In the genomic region with DNA sequence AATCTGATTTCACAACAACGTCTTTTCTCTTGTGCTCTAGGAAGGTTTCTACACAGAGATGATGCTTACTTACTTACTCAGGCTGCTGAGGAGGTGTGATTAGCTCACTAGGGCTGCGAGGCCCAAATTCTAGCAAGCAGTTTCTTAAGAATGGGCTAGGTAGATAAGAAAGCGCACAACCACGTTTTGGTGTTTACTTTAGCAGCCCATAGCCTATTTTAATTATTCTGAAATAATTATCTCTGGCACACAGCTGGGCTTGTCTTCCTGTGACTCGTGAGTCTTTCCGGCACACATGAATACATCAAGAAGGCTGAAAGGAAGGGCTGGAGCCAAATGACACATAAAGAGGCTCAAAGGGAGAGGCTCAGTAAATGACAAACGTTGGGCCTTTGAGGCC, we compare ENCODE assay signal across 16 mouse cellular contexts.
A peak's percentile ranks its signal among the peaks of the same experiment; 100 is the strongest.
DNase-seq lines count a peak whose midpoint lies in the region; ATAC-seq lines count a peak whose summit lies in the region.
"Had no signal": no experiment of that assay in that cellular context is flagged by ENCODE, and none has a peak within 500 bp of the region (broad histone marks: within the 10 kb centered on the region; RNA-seq: fewer than 3 reads in every experiment).

No protein-coding gene starts in this region.

- no peak overlapping the region for H3K9ac ChIP-seq in liver, embryonic 11.5 days (ENCODE audit: low read depth, low read length)
- H3K9ac ChIP-seq: embryonic facial prominence, embryonic 12.5 days; forebrain, postnatal 0 days had no signal

- H3K27ac ChIP-seq in liver, embryonic 11.5 days (ENCODE audit: low read depth, low read length) = no peak overlapping the region
- H3K27ac ChIP-seq: embryonic facial prominence, embryonic 12.5 days; layer of hippocampus, adult 2 months had no signal

- H3K9me3 ChIP-seq in liver, embryonic 11.5 days (ENCODE audit: control insufficient read depth, low read length) = no peaks in the 10 kb centered on the region
- H3K9me3 ChIP-seq: embryonic facial prominence, embryonic 12.5 days had no signal

- peak; percentile 21 for DNase-seq in heart, adult 8-10 months (ENCODE audit: low spot score)
- no peak for DNase-seq in heart, postnatal 36 days
- no peak for DNase-seq in liver, embryonic 11.5 days (ENCODE audit: low spot score)
- no peak for DNase-seq in liver
- peak; percentile 15 for DNase-seq in lung, postnatal 36 days
- DNase-seq in adrenal gland, adult 8-10 months = no peak
- DNase-seq in thymus, postnatal 25 days = no peak
- DNase-seq: adrenal gland, postnatal 10 days; cerebellum, adult 2 months; forebrain, postnatal 0 days; kidney, adult 11 months; right cerebral cortex, postnatal 25 days had no signal

- H3K4me3 ChIP-seq in liver, embryonic 11.5 days (ENCODE audit: low read depth, low read length) = no peak overlapping the region
- H3K4me3 ChIP-seq: embryonic facial prominence, embryonic 12.5 days; layer of hippocampus, adult 2 months had no signal

- H3K27me3 ChIP-seq in liver, embryonic 11.5 days (replicated peaks; ENCODE audit: control insufficient read depth, insufficient read depth, low read length) = no peaks in the 10 kb centered on the region
- H3K27me3 ChIP-seq: embryonic facial prominence, embryonic 12.5 days had no signal

- no peak overlapping the region for H3K4me2 ChIP-seq in liver, embryonic 11.5 days
- H3K4me2 ChIP-seq: embryonic facial prominence, embryonic 12.5 days had no signal

- WGBS in liver, embryonic 11.5 days = 37% methylated on average over 7 of the region's 7 CpGs

- H3K36me3 ChIP-seq in liver, embryonic 11.5 days (ENCODE audit: control insufficient read depth, insufficient read depth, low read length) = no peaks in the 10 kb centered on the region
- H3K36me3 ChIP-seq: embryonic facial prominence, embryonic 12.5 days had no signal

- peak; percentile 59; the same call in 1 of the 2 replicates for ATAC-seq in liver, embryonic 11.5 days (replicated peaks; ENCODE audit: low FRiP score)
- peak; percentile 77 to 82 for ATAC-seq in hematopoietic stem cell, adult 5-6 weeks (replicated peaks in 1 of 2; ENCODE audit: insufficient read depth in 1 of 2, low FRiP score in 2 of 2, low TSS enrichment in 1 of 2, low read depth in 1 of 2, poor library complexity in 2 of 2, severe bottlenecking in 2 of 2)
- ATAC-seq: forebrain, postnatal 0 days; hindbrain, embryonic 16.5 days had no signal

- intact Hi-C loops in heart, postnatal 36 days (cut with DNase I) = loop anchor here (5.0 kb wide), 1 partner anchor 276 kb away; no protein-coding TSS in a partner anchor

- no peaks in the 10 kb centered on the region for H3K4me1 ChIP-seq in liver, embryonic 11.5 days (replicated peaks; ENCODE audit: control insufficient read depth, insufficient read depth, low read length)
- H3K4me1 ChIP-seq: embryonic facial prominence, embryonic 12.5 days had no signal

Comparison
In these comparisons a context has a peak if more than half of its experiments do, and no peak if none do; other contexts are left out.
1. DNase-seq: peak in heart, adult 8-10 months (single experiment) and lung, postnatal 36 days (single experiment); none in heart, postnatal 36 days (0 of 2), liver, embryonic 11.5 days (single experiment), liver (single experiment), adrenal gland, adult 8-10 months (single experiment) and thymus, postnatal 25 days (single experiment).